Mouse (Mus musculus) lung, embryonic 16.5 days (tissue): Measurements from ENCODE around the gene Armc7. TPM values are rescaled to one million over a fixed set of nuclear protein-coding genes. Genes with fewer than 3 reads are reported as not detected.
"Not testable (repeated sequence)": the region's sequence is repeated elsewhere in the genome, so short reads cannot be mapped to it uniquely, and the experiment has no call there.

Experiments used
- ATAC-seq: fragments of 200-750 bp; cut with Nextera tagmentation; 2 replicates; pipeline ENCODE4 v1.8.0; 2017; ENCODE audit warnings: low read depth, mild to moderate bottlenecking, moderate library complexity
- H3K27ac ChIP-seq: fragments of 300-500 bp; sonication (generic); 2 replicates; pipeline ENCODE4 v1.5.1; 2014; ENCODE audit warnings: mild to moderate bottlenecking, control low read depth, low read length
- H3K27me3 ChIP-seq: fragments of 300-500 bp; sonication (generic); 2 replicates; pipeline ENCODE4 v1.6.1; 2014; ENCODE audit warnings: low read depth, low read length, mixed read lengths; ENCODE audit not compliant: control insufficient read depth, insufficient read depth
- H3K36me3 ChIP-seq: fragments of 300-500 bp; sonication (generic); 2 replicates; pipeline ENCODE4 v1.6.1; 2014; ENCODE audit warnings: low read length; ENCODE audit not compliant: control insufficient read depth, insufficient read depth
- H3K4me1 ChIP-seq: fragments of 300-500 bp; sonication (generic); replicated peaks from 2 replicates; pipeline ENCODE4 v1.6.1; 2014; ENCODE audit warnings: low read length, mixed read lengths; ENCODE audit not compliant: control insufficient read depth, insufficient read depth
- H3K4me2 ChIP-seq: fragments of 300-500 bp; sonication (generic); 2 replicates; pipeline ENCODE4 v1.6.1; 2014; ENCODE audit warnings: low read depth, low read length, control low read depth
- H3K4me3 ChIP-seq: fragments of 300-500 bp; sonication (generic); 2 replicates; pipeline ENCODE4 v1.5.1; 2014; ENCODE audit warnings: mild to moderate bottlenecking, low read length, control low read depth
- H3K9ac ChIP-seq: fragments of 300-500 bp; sonication (generic); 2 replicates; pipeline ENCODE4 v1.6.1; 2014; ENCODE audit warnings: low read length, control low read depth
- H3K9me3 ChIP-seq: fragments of 300-500 bp; sonication (generic); 2 replicates; pipeline ENCODE4 v1.6.1; 2016; ENCODE audit warnings: low read length; ENCODE audit not compliant: control insufficient read depth
- WGBS: fragments of 180-500 bp; shearing (Covaris S2); extraction: QIAGEN DNeasy Blood & Tissue Kit; methylation state at CpG from one replicate; pipeline ENCODE4 v1.1.7; 2014; 5-methylcytosine and 5-hydroxymethylcytosine counted together
- polyA plus RNA-seq: library from polyadenylated mRNA; unstranded; fragments of >200 nt; fragmentation: Nextera tagmentation; extraction: Ambion mirVana; gene quantifications from 2 replicates; pipeline ENCODE4 v1.2.1, GENCODE M21; 2015

The Armc7 gene
- polyA plus RNA-seq, 1 experiment from 2014 or later = 7.4 TPM

GRCm38 (mm10) chr11:115462243-115462891 is 13.1 kb upstream of the Armc7 start, which contains the start of gene Slc16a5:
TSS of gene Slc16a5 (plus strand) at chr11:115462474.
- ATAC-seq = peak; percentile 28; the same call in 1 of the 2 replicates
- H3K27ac ChIP-seq = no peak within 1 kb of the TSS

DNA sequence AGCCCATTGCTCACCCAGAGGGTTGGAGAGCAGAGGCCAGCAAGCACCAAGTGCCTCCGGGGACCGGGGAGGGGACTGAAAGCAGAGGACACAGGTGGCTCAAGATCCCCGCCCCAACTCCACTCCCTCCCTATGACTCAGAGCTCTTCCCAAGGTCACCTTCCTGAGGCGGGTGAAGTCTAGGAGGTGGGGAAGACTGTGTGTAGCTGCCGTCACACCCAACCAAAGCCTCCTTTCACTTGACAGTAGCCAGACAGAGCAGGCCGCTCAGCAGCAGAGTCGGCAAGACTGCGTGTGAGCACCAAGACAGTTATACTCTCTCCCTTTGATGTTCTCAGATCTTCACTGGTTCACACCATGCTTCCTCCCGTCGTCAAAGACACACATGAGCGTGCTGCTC is 12.1 kb upstream of the Armc7 start:
- Histone ChIP-seq H3K36me3 (no peaks in the 10 kb centered on the region), H3K4me3 (no peak overlapping the region), H3K9ac (no peak overlapping the region), H3K9me3 (no peaks in the 10 kb centered on the region), H3K27ac (no peak overlapping the region), H3K4me1 (peaks cover 3% of the 10 kb centered on the region; the same call in 1 of the 2 replicates), H3K27me3 (no peaks in the 10 kb centered on the region), H3K4me2 (no peak overlapping the region)
- WGBS = 55% methylated on average over 11 of the region's 11 CpGs
- ATAC-seq = no peak

More at GRCm38 (mm10) chr11:115462243-115462891, 13.1 kb upstream of the Armc7 start, which contains the start of gene Slc16a5:
- Histone ChIP-seq H3K4me3 (no peak within 1 kb of the TSS), H3K27me3 (no peaks in the 10 kb centered on the region), H3K4me2 (no peak within 1 kb of the TSS), H3K9me3 (no peaks in the 10 kb centered on the region), H3K9ac (no peak within 1 kb of the TSS), H3K36me3 (no peaks in the 10 kb centered on the region), H3K4me1 (peaks cover 3% of the 10 kb centered on the region; the same call in 1 of the 2 replicates)
- WGBS = 62% methylated on average over 16 of the region's 16 CpGs

DNA sequence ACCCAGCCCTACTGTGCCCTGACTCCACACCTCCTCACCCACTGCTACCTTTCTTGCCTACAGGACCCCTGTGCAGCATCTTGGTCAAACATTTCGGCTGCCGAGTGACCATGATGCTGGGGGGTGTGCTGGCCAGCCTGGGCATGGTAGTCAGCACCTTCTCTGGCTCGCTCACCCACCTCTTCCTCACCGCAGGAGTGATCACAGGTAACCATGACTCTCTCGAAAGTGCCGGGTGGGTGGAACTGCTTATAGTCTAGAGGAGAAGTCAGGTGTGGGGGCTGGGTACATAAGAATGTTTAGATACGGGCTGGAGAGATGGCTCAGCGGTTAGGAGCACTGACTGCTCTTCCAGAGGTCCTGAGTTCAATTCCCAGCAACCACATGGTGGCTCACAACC is 10.6 kb upstream of the Armc7 start:
- H3K9ac ChIP-seq = no peak overlapping the region
- H3K27ac ChIP-seq = no peak overlapping the region
- no peak for ATAC-seq
- H3K9me3 ChIP-seq = no peaks in the 10 kb centered on the region
- H3K27me3 ChIP-seq = no peaks in the 10 kb centered on the region
- no peak overlapping the region for H3K4me2 ChIP-seq
- no peak overlapping the region for H3K4me3 ChIP-seq
- 70% methylated on average over 8 of the region's 8 CpGs for WGBS
- peaks cover 3% of the 10 kb centered on the region; the same call in 1 of the 2 replicates for H3K4me1 ChIP-seq
- H3K36me3 ChIP-seq = no peaks in the 10 kb centered on the region

GRCm38 (mm10) chr11:115467217-115467618 is 8.2 kb upstream of the Armc7 start:
- no peak overlapping the region for H3K4me3 ChIP-seq
- WGBS = 20% methylated on average over 4 of the region's 4 CpGs
- H3K27me3 ChIP-seq = no peaks in the 10 kb centered on the region
- H3K36me3 ChIP-seq = no peaks in the 10 kb centered on the region
- no peaks in the 10 kb centered on the region for H3K9me3 ChIP-seq
- no peak overlapping the region for H3K27ac ChIP-seq
- peaks cover 3% of the 10 kb centered on the region; the same call in 1 of the 2 replicates for H3K4me1 ChIP-seq
- no peak overlapping the region for H3K9ac ChIP-seq
- ATAC-seq = no peak
- H3K4me2 ChIP-seq = no peak overlapping the region

DNA sequence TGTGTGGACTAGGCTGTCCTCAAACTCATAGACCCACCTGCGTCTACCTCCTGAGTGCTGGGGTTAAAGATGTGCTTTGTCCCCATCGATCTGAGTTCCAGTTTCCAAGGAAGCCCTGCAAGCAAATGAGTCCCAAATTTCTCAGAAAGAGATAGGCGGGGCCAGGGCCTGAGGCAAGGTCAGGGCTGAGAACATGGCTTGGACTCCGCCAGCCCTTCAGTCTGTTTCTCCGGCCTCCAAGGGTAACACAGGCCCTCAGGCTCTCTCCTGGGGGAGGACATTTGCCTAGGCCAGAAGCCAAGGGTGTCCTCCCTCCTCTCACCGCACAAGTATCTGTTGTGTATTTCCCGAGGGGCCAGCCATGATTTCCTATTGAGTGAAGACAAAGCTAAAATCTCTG is 3.3 kb upstream of the Armc7 start:
- no peak overlapping the region for H3K27ac ChIP-seq
- no peak overlapping the region; the same call in 1 of the 2 replicates for H3K9ac ChIP-seq
- no peak overlapping the region for H3K4me2 ChIP-seq
- no peaks in the 10 kb centered on the region for H3K27me3 ChIP-seq
- no peak for ATAC-seq
- H3K4me3 ChIP-seq = no peak overlapping the region
- peaks cover 18% of the 10 kb centered on the region for H3K4me1 ChIP-seq
- no peaks in the 10 kb centered on the region for H3K36me3 ChIP-seq
- 80% methylated on average over 7 of the region's 7 CpGs for WGBS
- H3K9me3 ChIP-seq = no peaks in the 10 kb centered on the region

DNA sequence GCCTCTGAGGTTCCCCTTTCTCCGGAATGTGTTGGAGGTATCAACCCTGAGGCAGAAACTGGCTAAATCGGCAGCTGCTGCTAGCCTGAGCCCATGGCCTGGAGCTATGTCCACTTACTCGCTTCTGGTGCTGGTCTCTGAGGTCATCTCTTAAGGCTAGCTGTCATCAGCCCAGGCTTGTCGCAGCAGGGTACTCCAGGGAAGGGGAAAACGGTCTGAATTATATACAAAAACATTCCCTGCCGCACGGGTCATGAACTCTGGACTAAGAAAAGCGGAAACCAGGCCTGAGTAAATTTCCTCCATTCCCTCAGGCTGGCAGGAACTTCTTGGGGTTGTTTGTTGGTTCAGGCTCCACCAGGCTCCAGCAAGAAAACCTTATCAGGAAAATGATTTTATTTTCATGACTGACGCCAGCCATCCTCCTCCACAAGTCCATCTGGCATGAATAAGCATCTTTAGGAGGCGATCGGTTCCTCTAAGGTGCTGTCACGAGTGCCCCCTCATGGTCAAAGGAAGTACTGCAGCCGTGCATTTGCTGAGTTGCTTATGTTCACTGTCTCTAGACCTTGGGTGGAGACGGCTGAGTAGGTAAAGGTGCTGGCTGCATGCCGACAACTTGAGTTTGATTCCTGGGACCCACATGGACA is 1.7 kb upstream of the Armc7 start:
- H3K27me3 ChIP-seq = no peaks in the 10 kb centered on the region
- no peak overlapping the region; the same call in 1 of the 2 replicates for H3K4me3 ChIP-seq
- H3K9me3 ChIP-seq = no peaks in the 10 kb centered on the region
- H3K4me1 ChIP-seq = peaks cover 18% of the 10 kb centered on the region
- no peak overlapping the region for H3K9ac ChIP-seq
- H3K4me2 ChIP-seq = peak overlapping the region; percentile 19
- 17% methylated on average over 15 of the region's 15 CpGs for WGBS
- ATAC-seq = peak; percentile 47
- H3K27ac ChIP-seq = peak overlapping the region; percentile 34
- no peaks in the 10 kb centered on the region for H3K36me3 ChIP-seq

DNA sequence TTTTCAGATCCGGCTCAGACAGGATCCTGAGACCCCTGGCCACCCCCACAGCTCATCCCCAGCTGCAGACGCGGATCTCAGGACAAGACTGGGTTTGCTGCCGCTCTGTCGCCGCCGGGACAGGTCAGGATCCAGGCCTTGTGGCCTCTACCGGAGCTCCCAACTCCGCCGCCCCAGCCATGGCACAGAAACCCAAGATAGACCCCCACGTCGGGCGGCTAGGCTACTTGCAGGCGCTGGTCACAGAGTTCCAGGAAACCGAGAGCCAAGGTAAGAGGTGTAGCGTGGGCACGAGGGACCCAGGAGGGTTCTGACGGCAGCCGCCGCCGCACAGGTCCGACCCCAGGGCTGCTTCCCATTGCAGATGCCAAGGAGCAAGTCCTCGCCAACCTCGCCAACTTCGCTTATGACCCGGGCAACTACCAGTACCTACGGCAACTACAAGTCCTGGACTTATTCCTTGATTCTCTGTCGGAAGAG is 331 bp downstream of the Armc7 start:
- Histone ChIP-seq H3K9me3 (no peaks in the 10 kb centered on the region), H3K36me3 (no peaks in the 10 kb centered on the region), H3K4me2 (peak overlapping the region; percentile 66), H3K27ac (no peak overlapping the region; the same call in 1 of the 2 replicates), H3K4me3 (peak overlapping the region; percentile 94), H3K27me3 (no peaks in the 10 kb centered on the region), H3K9ac (peak overlapping the region; percentile 84), H3K4me1 (peaks cover 18% of the 10 kb centered on the region)
- ATAC-seq = peak; percentile 27
- 2% methylated on average over 28 of the region's 28 CpGs for WGBS

DNA sequence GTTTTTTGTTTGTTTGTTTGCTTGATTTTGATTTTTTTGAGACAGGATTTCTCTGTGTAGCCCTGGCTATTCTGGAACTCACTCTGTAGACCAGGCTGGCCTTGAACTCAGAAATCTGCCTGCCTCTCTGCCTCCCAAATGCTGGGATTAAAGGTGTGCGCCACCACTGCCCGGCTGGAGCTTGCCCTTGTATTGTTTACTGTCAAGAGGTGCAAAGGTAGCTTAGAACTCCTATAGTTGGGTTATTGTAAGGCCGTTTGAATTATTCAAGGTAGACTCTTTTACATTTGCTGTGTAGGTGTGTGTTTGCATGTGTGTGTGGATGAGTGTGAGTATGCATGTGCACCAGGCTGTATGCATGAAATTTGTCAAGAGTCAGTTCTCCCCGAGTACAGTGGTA is 1.2 kb downstream of the Armc7 start:
- 78% methylated on average over 4 of the region's 4 CpGs for WGBS
- H3K36me3 ChIP-seq, H3K27me3 ChIP-seq, H3K4me3 ChIP-seq, H3K9me3 ChIP-seq, ATAC-seq, H3K27ac ChIP-seq: not testable (repeated sequence)
- H3K9ac ChIP-seq = peak overlapping the region; percentile 84
- peaks cover 18% of the 10 kb centered on the region for H3K4me1 ChIP-seq
- peak overlapping the region; percentile 66; the same call in 1 of the 2 replicates for H3K4me2 ChIP-seq

DNA sequence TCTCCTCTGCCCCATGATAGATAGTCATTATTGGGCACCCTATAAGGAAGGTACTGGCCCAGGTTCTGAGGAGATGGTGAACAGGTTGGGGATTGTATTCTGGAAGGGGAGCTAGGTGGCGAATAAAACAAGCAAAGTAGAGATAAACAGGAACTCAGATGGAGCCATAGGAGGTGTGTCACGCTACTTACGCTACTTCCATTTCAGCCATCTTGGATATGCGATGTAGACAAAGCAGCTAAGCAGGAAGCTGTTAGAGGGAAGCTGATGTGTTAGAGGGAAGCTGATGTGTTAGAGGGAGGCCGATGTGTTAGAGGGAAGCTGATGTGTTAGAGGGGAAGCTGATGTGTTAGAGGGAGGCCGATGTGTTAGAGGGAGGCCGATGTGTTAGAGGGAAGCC is 1.9 kb downstream of the Armc7 start:
- not testable (repeated sequence) for H3K9me3 ChIP-seq, H3K4me2 ChIP-seq, H3K27ac ChIP-seq, H3K36me3 ChIP-seq, ATAC-seq, H3K27me3 ChIP-seq, H3K4me3 ChIP-seq
- Histone ChIP-seq H3K4me1 (peaks cover 18% of the 10 kb centered on the region), H3K9ac (peak overlapping the region; percentile 5; the same call in 1 of the 2 replicates)
- WGBS = 80% methylated on average over 7 of the region's 7 CpGs
